Mouse (Mus musculus) stomach, embryonic 15.5 days (tissue): ENCODE measurements around the gene Kcnk7. TPM values are rescaled to one million over a fixed set of nuclear protein-coding genes. Genes with fewer than 3 reads are reported as not detected.

Source experiments
- ATAC-seq: fragments of 200-750 bp; cut with Nextera tagmentation; 2 replicates; pipeline ENCODE4 v1.8.0; 2017; ENCODE audit warnings: low read depth, moderate number of reproducible peaks, moderate TSS enrichment; ENCODE audit not compliant: insufficient read depth, low FRiP score
- H3K27ac ChIP-seq: fragments of 300-500 bp; sonication (generic); 2 replicates; pipeline ENCODE4 v1.5.1; 2015; ENCODE audit warnings: mild to moderate bottlenecking, inconsistent platforms
- H3K27me3 ChIP-seq: fragments of 300-500 bp; sonication (generic); replicated peaks from 2 replicates; pipeline ENCODE4 v1.6.1; 2015; ENCODE audit warnings: inconsistent platforms
- H3K36me3 ChIP-seq: fragments of 300-500 bp; sonication (generic); 2 replicates; pipeline ENCODE4 v1.6.1; 2015; ENCODE audit warnings: inconsistent platforms
- H3K4me1 ChIP-seq: fragments of 300-500 bp; sonication (generic); 2 replicates; pipeline ENCODE4 v1.6.1; 2015; ENCODE audit warnings: inconsistent platforms
- H3K4me2 ChIP-seq: fragments of 300-500 bp; sonication (generic); 2 replicates; pipeline ENCODE4 v1.6.1; 2015; ENCODE audit warnings: mild to moderate bottlenecking, inconsistent platforms
- H3K4me3 ChIP-seq: fragments of 300-500 bp; sonication (generic); replicated peaks from 2 replicates; pipeline ENCODE4 v1.5.1; 2015; ENCODE audit warnings: inconsistent platforms
- H3K9ac ChIP-seq: fragments of 300-500 bp; sonication (generic); 2 replicates; pipeline ENCODE4 v1.6.1; 2015; ENCODE audit warnings: inconsistent platforms
- H3K9me3 ChIP-seq: fragments of 300-500 bp; sonication (generic); 2 replicates; pipeline ENCODE4 v1.6.1; 2016; ENCODE audit warnings: inconsistent platforms
- WGBS: fragments of 180-500 bp; shearing (Covaris S2); methylation state at CpG from one replicate; pipeline ENCODE4 v1.1.7; 2015; 5-methylcytosine and 5-hydroxymethylcytosine counted together
- polyA plus RNA-seq: library from polyadenylated mRNA; unstranded; fragments of >200 nt; fragmentation: Nextera tagmentation; extraction: Ambion mirVana; gene quantifications from 2 replicates; pipeline ENCODE4 v1.2.1, GENCODE M21; 2015

Gene Kcnk7
- polyA plus RNA-seq, 1 experiment from 2014 or later = 1.3 TPM

- peak overlapping the region; percentile 90 for H3K27ac ChIP-seq
- peak overlapping the region; percentile 88 for H3K4me2 ChIP-seq
- no peaks in the 10 kb centered on the region for H3K36me3 ChIP-seq
- H3K4me3 ChIP-seq = peak overlapping the region; percentile 89
- 8% methylated on average over 37 of the region's 37 CpGs for WGBS
- H3K27me3 ChIP-seq = no peaks in the 10 kb centered on the region
- peaks cover 66% of the 10 kb centered on the region for H3K4me1 ChIP-seq
- peak overlapping the region; percentile 99 for H3K9ac ChIP-seq
- ATAC-seq = no peak
- H3K9me3 ChIP-seq = no peaks in the 10 kb centered on the region
Measured at GRCm38 (mm10) chr19:5728631-5729443, 24.7 kb downstream of the Kcnk7 start.

DNA sequence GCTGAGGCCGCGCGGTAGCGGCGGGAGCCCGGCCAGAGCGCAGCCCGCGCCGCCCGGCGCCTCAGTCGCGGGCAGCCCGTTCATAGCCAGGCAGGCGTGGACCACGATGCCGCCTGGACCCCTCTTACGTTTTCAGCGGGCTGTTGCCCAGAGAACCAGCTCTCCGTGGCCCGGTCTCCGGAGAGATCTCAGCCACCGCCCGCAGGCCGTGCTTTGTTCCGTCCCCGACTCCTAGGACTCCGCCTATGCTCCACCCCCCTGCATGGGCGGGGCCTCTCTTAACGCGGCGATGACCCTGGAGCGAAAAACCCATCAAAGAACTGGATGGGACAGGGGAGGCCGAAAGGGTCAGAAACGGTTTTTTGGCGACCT is 25.3 kb downstream of the Kcnk7 start, which contains the start of gene Fam89b:
Gene Fam89b (minus strand): TSS at position 210 of the 372 bp plus-strand sequence.
- H3K9me3 ChIP-seq = no peaks in the 10 kb centered on the region
- H3K36me3 ChIP-seq = no peaks in the 10 kb centered on the region
- H3K4me2 ChIP-seq = peak within 1 kb of the TSS; percentile 88
- H3K9ac ChIP-seq = peak within 1 kb of the TSS; percentile 99
- H3K27ac ChIP-seq = peak within 1 kb of the TSS; percentile 90
- no peaks in the 10 kb centered on the region for H3K27me3 ChIP-seq
- H3K4me1 ChIP-seq = peaks cover 60% of the 10 kb centered on the region
- peak; percentile 64 for ATAC-seq
- under 1% methylated on average over 36 of the region's 37 CpGs for WGBS
- peak within 1 kb of the TSS; percentile 89 for H3K4me3 ChIP-seq

GRCm38 (mm10) chr19:5730314-5731186 is 26.4 kb downstream of the Kcnk7 start:
- no peaks in the 10 kb centered on the region for H3K36me3 ChIP-seq
- no peak overlapping the region for H3K27ac ChIP-seq
- H3K4me2 ChIP-seq = peak overlapping the region; percentile 87
- 74% methylated on average over 29 of the region's 29 CpGs for WGBS
- no peaks in the 10 kb centered on the region for H3K27me3 ChIP-seq
- no peaks in the 10 kb centered on the region for H3K9me3 ChIP-seq
- peak overlapping the region; percentile 69 for H3K4me3 ChIP-seq
- no peak for ATAC-seq
- peak overlapping the region; percentile 68 for H3K9ac ChIP-seq
- peaks cover 49% of the 10 kb centered on the region for H3K4me1 ChIP-seq

DNA sequence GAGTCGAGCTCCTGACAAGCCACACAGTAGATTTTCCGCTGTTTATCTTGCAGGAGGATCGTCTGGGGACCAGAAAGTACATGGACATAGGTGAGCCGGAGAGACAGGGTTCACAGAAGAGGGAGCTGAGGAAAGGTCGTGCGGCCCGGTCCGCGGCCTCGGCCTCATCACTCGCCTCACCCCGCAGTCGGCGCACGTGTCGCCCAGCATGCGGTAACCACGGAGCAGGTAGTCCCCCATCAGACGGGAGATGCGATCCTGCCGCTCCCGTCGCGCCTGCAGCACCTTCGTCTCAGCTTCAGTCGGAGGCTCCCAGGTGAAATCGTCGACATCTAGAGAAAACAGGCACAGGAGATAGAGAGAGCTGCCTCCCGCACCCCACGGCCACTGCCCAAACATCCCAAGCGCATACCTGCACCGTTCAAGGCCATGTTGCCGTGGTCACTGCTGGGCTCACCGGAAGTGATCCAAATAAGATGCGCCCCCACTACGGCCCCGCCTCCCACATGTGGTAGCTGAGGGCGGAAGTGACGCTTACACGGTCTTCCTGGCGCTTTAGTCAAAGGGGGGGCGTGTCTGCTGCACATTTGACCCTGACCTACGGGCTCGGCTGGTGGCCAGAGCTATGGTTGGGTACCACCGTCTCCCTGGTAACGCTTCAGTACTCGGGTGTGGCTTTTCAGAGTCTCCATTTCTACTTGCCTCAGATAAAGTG is 27.3 kb downstream of the Kcnk7 start:
- under 1% methylated on average over 47 of the region's 47 CpGs for WGBS
- Histone ChIP-seq H3K4me3 (peak overlapping the region; percentile 69), H3K27ac (no peak overlapping the region)

GRCm38 (mm10) chr19:5734325-5734724 is 30.2 kb downstream of the Kcnk7 start:
- Histone ChIP-seq H3K36me3 (no peaks in the 10 kb centered on the region), H3K9me3 (no peaks in the 10 kb centered on the region), H3K9ac (no peak overlapping the region), H3K4me1 (peaks cover 20% of the 10 kb centered on the region), H3K27me3 (no peaks in the 10 kb centered on the region), H3K4me3 (no peak overlapping the region), H3K4me2 (no peak overlapping the region), H3K27ac (no peak overlapping the region)
- WGBS = 80% methylated on average over 9 of the region's 9 CpGs
- ATAC-seq = no peak

More for the DNA sequence above, 27.3 kb downstream of the Kcnk7 start:
- Histone ChIP-seq H3K36me3 (no peaks in the 10 kb centered on the region), H3K4me1 (peaks cover 42% of the 10 kb centered on the region), H3K9me3 (no peaks in the 10 kb centered on the region), H3K27me3 (no peaks in the 10 kb centered on the region), H3K9ac (peak overlapping the region; percentile 68), H3K4me2 (peak overlapping the region; percentile 87)
- ATAC-seq = peak; percentile 82

DNA sequence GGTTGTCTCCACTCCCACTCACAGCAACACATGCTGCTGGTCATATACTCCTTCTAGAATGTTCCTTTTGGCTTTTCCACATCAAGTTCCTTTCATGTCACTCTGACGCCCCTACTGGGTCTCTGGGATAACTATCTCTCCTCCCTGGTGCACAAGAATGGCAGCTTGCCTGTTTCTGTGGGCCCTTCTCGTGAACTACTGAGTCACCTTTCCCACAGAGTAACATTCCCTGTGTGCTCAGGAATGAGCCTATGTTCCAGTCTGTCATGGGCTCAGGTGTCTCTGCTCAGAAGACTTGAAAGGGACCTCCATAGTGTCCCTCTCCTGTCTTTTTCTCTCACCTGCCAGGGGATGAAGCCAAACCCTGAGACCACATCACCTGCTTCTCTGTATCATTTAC is 35.3 kb downstream of the Kcnk7 start:
- peaks cover 29% of the 10 kb centered on the region for H3K4me1 ChIP-seq
- H3K27me3 ChIP-seq = 0 out of 2 replicates have a peak, but pooled peaks cover 2% of the 10 kb centered on the region
- 56% methylated on average over 2 of the region's 2 CpGs for WGBS
- no peaks in the 10 kb centered on the region for H3K9me3 ChIP-seq
- H3K27ac ChIP-seq = no peak overlapping the region
- H3K4me3 ChIP-seq = no peak overlapping the region
- H3K4me2 ChIP-seq = no peak overlapping the region
- no peaks in the 10 kb centered on the region for H3K36me3 ChIP-seq
- no peak for ATAC-seq
- H3K9ac ChIP-seq = no peak overlapping the region

DNA sequence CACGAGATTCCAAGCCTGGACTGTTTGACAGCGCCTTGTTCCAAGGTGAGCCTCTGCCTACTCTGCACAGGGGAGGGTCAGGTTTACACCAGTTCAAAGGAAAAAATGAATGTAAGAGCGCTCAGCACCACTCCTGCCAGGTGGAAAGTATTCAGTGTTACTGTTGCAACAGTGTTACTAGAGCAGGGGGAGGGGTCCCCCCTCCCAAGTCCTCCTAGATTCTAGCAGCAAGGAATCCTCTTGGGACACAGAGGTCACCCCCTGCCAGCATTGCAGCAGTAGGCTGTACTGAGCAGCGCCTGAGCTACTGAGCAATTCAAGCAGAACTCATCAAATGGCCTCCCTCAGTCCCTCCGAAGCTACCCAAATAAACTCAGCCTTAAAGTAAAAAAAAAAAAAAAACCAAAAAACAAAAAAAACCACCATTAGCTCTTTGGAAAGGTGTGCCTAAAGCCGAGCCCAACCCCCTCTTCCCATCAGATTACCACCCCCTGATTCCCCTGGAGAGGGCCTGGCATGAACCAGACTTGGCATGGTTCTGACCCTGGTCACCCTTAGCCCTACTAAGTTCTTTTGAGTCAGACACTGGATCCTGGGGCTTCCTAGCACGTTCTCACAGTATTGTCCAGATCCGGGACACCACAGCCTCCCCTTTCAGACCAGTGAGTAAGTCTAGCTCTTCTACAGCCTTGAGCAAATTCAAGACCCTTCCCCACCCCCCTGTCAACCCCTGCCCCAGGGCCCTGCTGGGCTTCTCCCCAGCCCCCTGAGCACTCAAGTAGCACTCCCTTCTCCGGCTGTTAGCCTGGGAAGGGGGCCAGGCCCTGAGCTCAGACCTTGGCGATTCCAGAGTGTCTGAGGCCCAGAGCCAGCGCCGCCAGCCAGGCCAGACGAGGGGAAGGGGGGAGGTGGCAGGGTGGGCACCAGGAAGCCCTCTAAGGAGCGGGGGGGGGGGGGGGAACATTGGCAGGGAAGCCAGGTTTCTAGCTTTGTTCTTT is 36.5 kb downstream of the Kcnk7 start, which contains the start of gene Ltbp3:
Gene Ltbp3 (plus strand): TSS at position 585 of the 998 bp plus-strand sequence.
- H3K4me1 ChIP-seq = peaks cover 35% of the 10 kb centered on the region
- H3K27me3 ChIP-seq = peaks cover 6% of the 10 kb centered on the region; the same call in 1 of the 2 replicates
- WGBS = 38% methylated on average over 13 of the region's 14 CpGs
- peak within 1 kb of the TSS; percentile 68 for H3K4me3 ChIP-seq
- no peaks in the 10 kb centered on the region for H3K36me3 ChIP-seq
- H3K9me3 ChIP-seq = no peaks in the 10 kb centered on the region
- peak; percentile 47; the same call in 1 of the 2 replicates for ATAC-seq
- H3K27ac ChIP-seq = peak within 1 kb of the TSS; percentile 91
- peak within 1 kb of the TSS; percentile 97 for H3K4me2 ChIP-seq
- H3K9ac ChIP-seq = peak within 1 kb of the TSS; percentile 58; the same call in 1 of the 2 replicates

DNA sequence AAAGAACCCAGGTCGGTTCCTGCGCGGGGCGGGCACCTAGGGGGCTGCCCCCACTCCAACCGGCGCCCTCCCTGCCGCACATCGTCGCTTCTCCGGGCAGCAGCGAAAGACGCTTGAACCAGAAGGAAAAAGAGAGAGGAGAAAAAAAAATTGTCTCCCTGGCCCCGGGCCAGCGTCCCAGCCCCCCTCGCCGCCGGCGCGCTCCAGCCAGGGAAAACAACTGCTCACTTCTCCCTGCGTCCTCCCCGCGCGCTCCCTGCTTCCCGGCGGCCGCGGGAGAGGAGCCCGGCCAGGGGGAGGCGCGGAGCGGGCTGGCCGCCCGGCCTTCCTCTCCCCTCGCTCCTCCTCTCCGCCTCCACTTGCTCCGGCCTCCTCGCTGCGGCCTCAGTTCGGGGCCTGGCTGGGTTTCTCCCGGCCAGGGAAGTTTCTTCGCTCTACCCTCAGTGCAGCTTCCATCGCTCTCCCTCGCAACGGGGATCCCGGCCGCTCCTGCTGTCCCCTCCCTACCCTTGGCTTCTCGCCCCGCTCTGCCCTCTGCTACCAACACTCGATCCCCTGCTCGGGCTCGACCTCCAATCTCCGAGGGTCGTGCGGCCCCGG is 37.6 kb downstream of the Kcnk7 start:
- Histone ChIP-seq H3K9ac (peak overlapping the region; percentile 58), H3K27ac (peak overlapping the region; percentile 91), H3K4me3 (peak overlapping the region; percentile 68), H3K4me1 (peaks cover 45% of the 10 kb centered on the region), H3K9me3 (no peaks in the 10 kb centered on the region), H3K36me3 (no peaks in the 10 kb centered on the region), H3K4me2 (peak overlapping the region; percentile 97), H3K27me3 (peaks cover 11% of the 10 kb centered on the region; the same call in 1 of the 2 replicates)
- 2% methylated on average over 53 of the region's 55 CpGs for WGBS
- ATAC-seq = peak; percentile 80

- Histone ChIP-seq H3K4me1 (peaks cover 45% of the 10 kb centered on the region), H3K27me3 (peaks cover 12% of the 10 kb centered on the region; the same call in 1 of the 2 replicates), H3K9me3 (no peaks in the 10 kb centered on the region), H3K4me2 (peak overlapping the region; percentile 97), H3K27ac (peak overlapping the region; percentile 91), H3K9ac (peak overlapping the region; percentile 58), H3K36me3 (no peaks in the 10 kb centered on the region), H3K4me3 (peak overlapping the region; percentile 68)
- 2% methylated on average over 32 of the region's 32 CpGs for WGBS
- no peak for ATAC-seq
Measured at GRCm38 (mm10) chr19:5742241-5742641, 38.1 kb downstream of the Kcnk7 start.

- Histone ChIP-seq H3K36me3 (no peaks in the 10 kb centered on the region), H3K4me3 (0 out of 2 replicates have a peak overlapping the region, but pooled peaks have one; percentile 68), H3K9me3 (no peaks in the 10 kb centered on the region), H3K4me2 (peak overlapping the region; percentile 97), H3K9ac (no peak overlapping the region), H3K4me1 (peaks cover 45% of the 10 kb centered on the region), H3K27ac (no peak overlapping the region), H3K27me3 (peaks cover 15% of the 10 kb centered on the region)
- 47% methylated on average over 5 of the region's 5 CpGs for WGBS
- no peak for ATAC-seq
Measured at GRCm38 (mm10) chr19:5743576-5743975, 39.4 kb downstream of the Kcnk7 start.
